In the genomic region with DNA sequence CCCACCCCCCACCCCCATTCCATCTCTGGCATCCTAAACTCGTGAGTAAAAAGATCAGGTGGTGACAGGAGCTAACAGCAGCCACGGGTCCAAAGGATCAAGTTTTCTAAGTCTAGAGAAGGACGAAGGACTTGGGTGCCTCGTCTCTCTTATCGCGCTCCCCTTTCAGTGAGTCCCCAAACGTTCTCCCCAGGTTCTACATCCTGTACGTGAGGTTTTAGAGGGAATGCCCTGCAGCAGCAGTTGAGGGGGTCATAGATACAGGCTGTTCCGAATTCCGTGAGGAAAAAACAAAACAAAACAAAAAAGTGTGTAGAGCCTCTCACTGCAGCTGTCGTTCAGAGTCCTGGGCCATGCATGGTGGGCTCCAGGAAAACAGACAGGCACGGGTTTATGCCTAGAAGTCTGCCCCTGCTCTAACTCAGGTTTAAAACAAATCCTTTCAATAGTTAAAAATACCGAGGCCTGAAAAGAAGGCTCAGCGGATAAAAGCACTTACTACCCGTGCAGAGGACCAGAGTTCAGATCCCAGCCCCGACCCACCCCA, we compare ENCODE assay signal across 8 mouse cellular contexts. TPM values are rescaled to one million over a fixed set of nuclear protein-coding genes. Genes with fewer than 3 reads are reported as not detected.
DNase-seq lines count a peak whose midpoint lies in the region; ATAC-seq and TF ChIP-seq lines count a peak whose summit lies in the region.

No protein-coding gene starts in this region.

- H3K9ac ChIP-seq in lung, embryonic 15.5 days, result no peak overlapping the region
- peak overlapping the region; percentile 36; the same call in 1 of the 2 replicates for H3K9ac ChIP-seq in forebrain, embryonic 12.5 days
- H3K9ac ChIP-seq in limb, embryonic 11.5 days (ENCODE audit: low read length), result no peak overlapping the region
- no peak overlapping the region for H3K9ac ChIP-seq in neural tube, embryonic 13.5 days

- DNase-seq in lung, postnatal 14 days, result no peak
- peak; percentile 35 for DNase-seq in limb, embryonic 11.5 days (ENCODE audit: low spot score)
- DNase-seq in adrenal gland, adult 2 months, result no peak
- DNase-seq in cerebellum, adult 2 months, result no peak
- no peak for DNase-seq in layer of hippocampus, postnatal 25 days (ENCODE audit: extremely low spot score in 1 of 2, low spot score in 1 of 2)

- H3K27me3 ChIP-seq in lung, embryonic 15.5 days, result peaks cover 35% of the 10 kb centered on the region
- H3K27me3 ChIP-seq in forebrain, embryonic 12.5 days, result peaks cover 59% of the 10 kb centered on the region
- H3K27me3 ChIP-seq in limb, embryonic 11.5 days (ENCODE audit: control insufficient read depth, insufficient read depth, low read length), result peaks cover 11% of the 10 kb centered on the region; the same call in 1 of the 2 replicates
- peaks cover 67% of the 10 kb centered on the region for H3K27me3 ChIP-seq in neural tube, embryonic 13.5 days
- H3K27me3 ChIP-seq in cerebellum, adult 2 months (ENCODE audit: control insufficient read depth, insufficient read depth, low read length), result peaks cover 2% of the 10 kb centered on the region; the same call in 1 of the 2 replicates

- TF ChIP-seq POLR2A in cerebellum, adult 2 months (IDR thresholded peaks at IDR 0.05; ENCODE audit: borderline replicate concordance, insufficient read depth, low read length), result no peak

- no peak for TF ChIP-seq CTCF in cerebellum, adult 2 months (IDR thresholded peaks at IDR 0.05; ENCODE audit: borderline replicate concordance, insufficient read depth, low read depth, low read length)

- H3K36me3 ChIP-seq in lung, embryonic 15.5 days, result no peaks in the 10 kb centered on the region
- H3K36me3 ChIP-seq in forebrain, embryonic 12.5 days (replicated peaks), result no peaks in the 10 kb centered on the region
- H3K36me3 ChIP-seq in limb, embryonic 11.5 days (ENCODE audit: control insufficient read depth, insufficient read depth, low read length), result no peaks in the 10 kb centered on the region
- H3K36me3 ChIP-seq in neural tube, embryonic 13.5 days, result no peaks in the 10 kb centered on the region

- H3K4me2 ChIP-seq in lung, embryonic 15.5 days, result peak overlapping the region; percentile 67
- peak overlapping the region; percentile 57 for H3K4me2 ChIP-seq in forebrain, embryonic 12.5 days
- peak overlapping the region; percentile 60 for H3K4me2 ChIP-seq in limb, embryonic 11.5 days (ENCODE audit: low read depth, severe bottlenecking)
- peak overlapping the region; percentile 53 for H3K4me2 ChIP-seq in neural tube, embryonic 13.5 days

- H3K4me3 ChIP-seq in lung, embryonic 15.5 days, result peak overlapping the region; percentile 35
- H3K4me3 ChIP-seq in forebrain, embryonic 12.5 days (replicated peaks), result peak overlapping the region; percentile 32
- peak overlapping the region; percentile 24 for H3K4me3 ChIP-seq in limb, embryonic 11.5 days (ENCODE audit: low read depth, low read length)
- peak overlapping the region; percentile 26; the same call in 1 of the 2 replicates for H3K4me3 ChIP-seq in neural tube, embryonic 13.5 days
- H3K4me3 ChIP-seq in cerebellum, adult 2 months (replicated peaks; ENCODE audit: insufficient read depth, low read depth, low read length), result no peak overlapping the region

- no peak for ATAC-seq in lung, embryonic 15.5 days (ENCODE audit: borderline replicate concordance, extremely low read depth, low FRiP score, low TSS enrichment)
- ATAC-seq in forebrain, embryonic 12.5 days (ENCODE audit: low FRiP score), result no peak
- no peak for ATAC-seq in limb, embryonic 11.5 days (ENCODE audit: insufficient number of reproducible peaks, low FRiP score, low TSS enrichment, low read depth)
- ATAC-seq in neural tube, embryonic 13.5 days (ENCODE audit: low read depth), result no peak

- H3K27ac ChIP-seq in lung, embryonic 15.5 days, result no peak overlapping the region
- H3K27ac ChIP-seq in forebrain, embryonic 12.5 days, result no peak overlapping the region
- no peak overlapping the region for H3K27ac ChIP-seq in limb, embryonic 11.5 days (replicated peaks; ENCODE audit: low read depth, low read length)
- no peak overlapping the region for H3K27ac ChIP-seq in neural tube, embryonic 13.5 days (replicated peaks)
- no peak overlapping the region for H3K27ac ChIP-seq in cerebellum, adult 2 months (ENCODE audit: insufficient read depth, low read length)

- H3K4me1 ChIP-seq in lung, embryonic 15.5 days, result peaks cover 11% of the 10 kb centered on the region; the same call in 1 of the 2 replicates
- H3K4me1 ChIP-seq in forebrain, embryonic 12.5 days, result peaks cover 13% of the 10 kb centered on the region
- peaks cover 6% of the 10 kb centered on the region; the same call in 1 of the 2 replicates for H3K4me1 ChIP-seq in limb, embryonic 11.5 days (ENCODE audit: control insufficient read depth, insufficient read depth, low read length)
- peaks cover 16% of the 10 kb centered on the region for H3K4me1 ChIP-seq in neural tube, embryonic 13.5 days (replicated peaks)
- H3K4me1 ChIP-seq in cerebellum, adult 2 months (ENCODE audit: control insufficient read depth, insufficient read depth, low read length), result 0 out of 2 replicates have a peak, but pooled peaks cover 3% of the 10 kb centered on the region

- no peaks in the 10 kb centered on the region for H3K9me3 ChIP-seq in lung, embryonic 15.5 days
- no peaks in the 10 kb centered on the region for H3K9me3 ChIP-seq in forebrain, embryonic 12.5 days
- H3K9me3 ChIP-seq in limb, embryonic 11.5 days (ENCODE audit: control insufficient read depth, low read length), result no peaks in the 10 kb centered on the region
- no peaks in the 10 kb centered on the region for H3K9me3 ChIP-seq in neural tube, embryonic 13.5 days

- 11% methylated on average over 16 of the region's 16 CpGs for WGBS in lung, embryonic 15.5 days
- WGBS in forebrain, embryonic 12.5 days, result 6% methylated on average over 16 of the region's 16 CpGs
- 7% methylated on average over 16 of the region's 16 CpGs for WGBS in limb, embryonic 11.5 days
- 12% methylated on average over 16 of the region's 16 CpGs for WGBS in neural tube, embryonic 13.5 days
- 23% methylated on average over 16 of the region's 16 CpGs for WGBS in cerebellum, adult 2 months

RNA-seq across cellular contexts. Expression of gene Fbxw4, which starts 16.7 kb away (rescaled TPM):
- 4.1 and 5.6 TPM in 2 replicates for polyA plus RNA-seq in lung, embryonic 15.5 days (2015; fragmentation: Nextera tagmentation; extraction: Ambion mirVana)
- 4.6 and 4.7 TPM in 2 replicates for polyA plus RNA-seq in forebrain, embryonic 12.5 days (2016; fragmentation: Nextera tagmentation; extraction: Ambion mirVana)
- polyA plus RNA-seq in limb, embryonic 11.5 days (2014; fragmentation: Nextera tagmentation; extraction: Ambion mirVana), result 3.3 and 4.4 TPM in 2 replicates
- 6.4 and 6.9 TPM in 2 replicates for polyA plus RNA-seq in neural tube, embryonic 13.5 days (2015; fragmentation: Nextera tagmentation; extraction: Ambion mirVana)
- total RNA-seq in adrenal gland, adult 2 months (2021), result 10 to 100 TPM; 30.0 to 34.4 TPM
- polyA plus RNA-seq in adrenal gland, adult 2 months (2012; rRNA removed), result 145 and 199 TPM in 2 replicates
- polyA plus RNA-seq in cerebellum, adult 2 months (2012; rRNA removed), result 43.7 and 44.8 TPM in 2 replicates
- total RNA-seq in layer of hippocampus, postnatal 25 days (2021), result 10 to 100 TPM; 34.2 to 36.9 TPM
